Mouse (Mus musculus): ENCODE results near the gene Fam57a.
"Not testable (repeated sequence)": the region's sequence is repeated elsewhere in the genome, so short reads cannot be mapped to it uniquely, and the experiment has no call there.

The Fam57a gene

GRCm38 (mm10) chr11:76180146-76180540 is 672 bp downstream of the Fam57a start:
- no peak for DNase-seq (ENCODE audit: low spot score in 2 of 2)

GRCm38 (mm10) chr11:76183745-76184144 is 4.3 kb downstream of the Fam57a start:
- DNase-seq (ENCODE audit: low spot score in 2 of 2) = no peak

GRCm38 (mm10) chr11:76186908-76187307 is 7.4 kb downstream of the Fam57a start:
- DNase-seq (ENCODE audit: low spot score in 2 of 2) = no peak

- no peak for DNase-seq (ENCODE audit: low spot score in 2 of 2)
Measured at GRCm38 (mm10) chr11:76196275-76196976, 17.0 kb downstream of the Fam57a start.

GRCm38 (mm10) chr11:76196977-76197469 is 17.6 kb downstream of the Fam57a start:
- DNase-seq (ENCODE audit: low spot score in 2 of 2) = no peak

GRCm38 (mm10) chr11:76201761-76202674 is 22.5 kb downstream of the Fam57a start:
- DNase-seq (ENCODE audit: low spot score in 2 of 2) = peak; percentile 54 to 61

GRCm38 (mm10) chr11:76206793-76207192 is 27.3 kb downstream of the Fam57a start:
- no peak for DNase-seq (ENCODE audit: low spot score in 2 of 2)

- no peak for DNase-seq (ENCODE audit: low spot score in 2 of 2)
Measured at GRCm38 (mm10) chr11:76210228-76210985, 30.9 kb downstream of the Fam57a start.

GRCm38 (mm10) chr11:76211595-76211994 is 32.1 kb downstream of the Fam57a start:
- not testable (repeated sequence) for DNase-seq (ENCODE audit: low spot score in 2 of 2)

- DNase-seq (ENCODE audit: low spot score in 2 of 2) = no peak
Measured at GRCm38 (mm10) chr11:76213841-76214240, 34.4 kb downstream of the Fam57a start.

- no peak for DNase-seq (ENCODE audit: low spot score in 2 of 2)
Measured at GRCm38 (mm10) chr11:76215011-76215410, 35.5 kb downstream of the Fam57a start.

GRCm38 (mm10) chr11:76216049-76216540 is 36.6 kb downstream of the Fam57a start:
- DNase-seq (ENCODE audit: low spot score in 2 of 2) = no peak

GRCm38 (mm10) chr11:76216681-76217389 is 37.4 kb downstream of the Fam57a start:
- DNase-seq (ENCODE audit: low spot score in 2 of 2) = no peak

GRCm38 (mm10) chr11:76217390-76217800 is 37.9 kb downstream of the Fam57a start, which contains the start of the genes Dbil5 and Gemin4:
Gene Dbil5 (plus strand): TSS chr11:76217608.
Gene Gemin4 (minus strand): TSS chr11:76217664.
- peak; percentile 95 to 97 for DNase-seq (ENCODE audit: low spot score in 2 of 2)

- no peak for DNase-seq (ENCODE audit: low spot score in 2 of 2)
Measured at GRCm38 (mm10) chr11:76224631-76225030, 45.2 kb downstream of the Fam57a start.

- DNase-seq (ENCODE audit: low spot score in 2 of 2) = no peak
Measured at GRCm38 (mm10) chr11:76225051-76225450, 45.6 kb downstream of the Fam57a start.

GRCm38 (mm10) chr11:76236136-76236535 is 56.7 kb downstream of the Fam57a start:
- no peak for DNase-seq (ENCODE audit: low spot score in 2 of 2)

GRCm38 (mm10) chr11:76239750-76240149 is 60.3 kb downstream of the Fam57a start:
- DNase-seq (ENCODE audit: low spot score in 2 of 2) = no peak

GRCm38 (mm10) chr11:76242901-76243810 is 63.7 kb downstream of the Fam57a start, which contains the start of the genes Mrm3 and Glod4:
Gene Mrm3 (plus strand): TSS chr11:76243715.
Gene Glod4 (minus strand): TSS chr11:76243725.
- peak; percentile 73 to 83 for DNase-seq (ENCODE audit: low spot score in 2 of 2)

All from natural killer cell, adult 2 months (primary cell).